Mouse (Mus musculus) MEL-GATA-1-ER (cell line): ENCODE data around the gene Lce1d.
"Not testable (repeated sequence)": the region's sequence is repeated elsewhere in the genome, so short reads cannot be mapped to it uniquely, and the experiment has no call there.

Experiments used
- DNase-seq: peaks from one replicate; pipeline ENCODE4 v3.0.0-alpha.2; 2012; ENCODE audit warnings: low read depth; ENCODE audit errors: extremely low read depth

Gene Lce1d

GRCm38 (mm10) chr3:92687110-92687509 is at the start of gene Lce1d:
Gene Lce1d, minus strand, starts transcription at chr3:92687210.
- no peak for DNase-seq

GRCm38 (mm10) chr3:92722631-92723030 is 35.6 kb upstream of the Lce1d start:
- DNase-seq: no peak

- no peak for DNase-seq
Measured at GRCm38 (mm10) chr3:92720250-92720649, 33.2 kb upstream of the Lce1d start, which contains the start of gene Lce1f. Gene Lce1f, minus strand, starts transcription at chr3:92720350.

GRCm38 (mm10) chr3:92715122-92715521 is 28.1 kb upstream of the Lce1d start:
- no peak for DNase-seq

- DNase-seq: no peak
Measured at GRCm38 (mm10) chr3:92708974-92709373, 22.0 kb upstream of the Lce1d start, which contains the start of gene Lce1e. Gene Lce1e, minus strand, starts transcription at chr3:92709074.

DNA sequence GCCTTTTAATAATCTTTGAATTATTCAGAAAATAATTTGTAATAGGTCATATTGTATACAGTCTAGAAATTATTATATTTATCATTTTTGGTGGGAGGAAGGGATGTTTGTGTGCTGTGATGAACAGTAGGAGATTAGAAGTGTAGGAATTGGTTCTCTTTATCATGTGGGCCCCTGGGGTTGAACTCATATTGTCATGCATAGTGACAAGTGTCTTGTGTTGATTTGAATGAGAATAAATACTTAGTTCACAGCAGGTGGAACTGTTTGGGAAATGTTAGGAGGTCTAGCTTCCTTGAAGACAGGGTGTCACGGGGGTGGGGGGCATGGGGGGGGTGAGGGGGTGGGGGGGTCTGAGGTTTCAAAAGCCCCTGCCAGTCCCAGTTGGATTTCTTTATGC is 7.6 kb upstream of the Lce1d start:
- DNase-seq: no peak

GRCm38 (mm10) chr3:92691688-92692087 is 4.7 kb upstream of the Lce1d start:
- DNase-seq: no peak

GRCm38 (mm10) chr3:92689154-92689553 is 2.1 kb upstream of the Lce1d start:
- DNase-seq: not testable (repeated sequence)

DNA sequence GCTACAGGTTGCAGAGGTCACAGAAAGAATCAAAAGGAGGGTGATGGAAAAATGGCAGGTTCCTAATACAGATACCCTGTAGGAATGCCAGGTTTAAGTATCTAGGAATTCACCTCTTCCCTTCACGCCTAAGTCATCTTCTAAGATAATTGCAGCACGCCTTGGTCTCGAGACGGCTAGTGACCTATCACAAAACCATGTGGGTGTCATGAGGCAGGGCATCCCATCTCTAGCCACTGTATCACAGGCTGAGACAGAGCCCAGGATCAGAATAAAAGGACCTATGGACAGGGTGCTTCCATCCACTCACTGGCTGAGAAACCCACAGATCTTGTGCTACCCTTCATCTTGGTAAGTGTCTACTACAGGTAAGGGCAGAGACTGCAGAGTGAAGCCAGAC is 8.1 kb downstream of the Lce1d start, which contains the start of gene Lce1c:
TSS of gene Lce1c (plus strand) at position 301 of the 400 bp plus-strand sequence.
- no peak for DNase-seq

DNA sequence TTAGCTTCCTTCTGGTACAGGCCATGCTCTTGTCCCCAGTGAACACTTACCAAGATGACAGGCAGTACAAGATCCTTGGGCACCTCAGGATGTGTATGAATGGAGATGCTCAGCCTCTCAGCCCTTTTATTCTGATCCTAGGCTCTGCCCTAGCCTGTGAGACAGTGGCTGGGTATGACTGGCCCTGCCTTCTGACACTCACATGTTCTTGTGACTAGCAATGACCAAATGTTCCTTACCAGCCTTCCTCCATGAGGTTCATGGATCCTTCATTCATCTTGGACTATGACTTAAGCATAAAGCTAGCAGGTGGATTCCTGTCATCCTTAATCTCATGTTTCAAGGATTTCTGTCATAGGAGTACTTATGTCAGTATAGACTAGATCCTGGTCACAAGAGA is 16.8 kb downstream of the Lce1d start, which contains the start of gene Lce1a2:
TSS of gene Lce1a2 (minus strand) at position 101 of the 400 bp plus-strand sequence.
- DNase-seq: no peak

DNA sequence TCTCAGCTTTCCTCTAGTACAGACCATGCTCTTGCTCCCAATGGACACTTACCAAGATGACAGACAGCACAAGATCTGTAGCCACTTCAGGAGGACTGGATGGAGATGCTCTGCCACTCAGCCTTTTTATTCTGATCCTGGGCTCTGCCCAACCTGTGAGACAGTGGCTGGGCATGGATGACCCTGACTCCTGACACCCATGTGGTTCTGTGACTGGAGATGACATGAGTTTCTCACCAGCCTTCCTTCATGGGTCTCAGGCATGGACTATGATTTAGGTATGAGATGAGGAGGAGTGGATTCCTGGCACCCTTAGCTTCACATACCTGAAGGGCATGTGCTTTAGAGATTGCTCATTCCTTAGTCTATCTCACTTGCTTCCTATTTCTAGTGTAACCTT is 30.2 kb downstream of the Lce1d start, which contains the start of gene Lce1b:
TSS of gene Lce1b (minus strand) at position 101 of the 400 bp plus-strand sequence.
- no peak for DNase-seq

GRCm38 (mm10) chr3:92648207-92648606 is 38.8 kb downstream of the Lce1d start, which contains the start of gene Lce1a1:
Gene Lce1a1, minus strand, starts transcription at chr3:92648307.
- DNase-seq: no peak

GRCm38 (mm10) chr3:92639854-92640253 is 47.2 kb downstream of the Lce1d start:
- no peak for DNase-seq

DNA sequence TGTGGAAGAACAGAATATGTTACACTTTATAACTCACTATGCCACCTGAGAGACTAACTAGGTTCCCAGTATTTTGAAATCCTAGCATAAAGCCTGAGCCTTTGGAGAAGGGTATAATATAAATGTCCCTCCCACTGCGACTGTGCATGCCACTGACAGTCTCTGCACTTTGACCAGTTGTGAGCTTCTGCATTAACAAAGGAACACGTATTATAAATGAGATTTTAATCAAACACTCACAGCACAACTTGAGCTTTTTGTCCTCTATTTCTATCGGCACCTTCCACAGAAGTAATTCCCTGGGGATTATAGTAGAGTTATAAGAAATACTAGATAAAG is 48.4 kb downstream of the Lce1d start:
- no peak for DNase-seq

DNA sequence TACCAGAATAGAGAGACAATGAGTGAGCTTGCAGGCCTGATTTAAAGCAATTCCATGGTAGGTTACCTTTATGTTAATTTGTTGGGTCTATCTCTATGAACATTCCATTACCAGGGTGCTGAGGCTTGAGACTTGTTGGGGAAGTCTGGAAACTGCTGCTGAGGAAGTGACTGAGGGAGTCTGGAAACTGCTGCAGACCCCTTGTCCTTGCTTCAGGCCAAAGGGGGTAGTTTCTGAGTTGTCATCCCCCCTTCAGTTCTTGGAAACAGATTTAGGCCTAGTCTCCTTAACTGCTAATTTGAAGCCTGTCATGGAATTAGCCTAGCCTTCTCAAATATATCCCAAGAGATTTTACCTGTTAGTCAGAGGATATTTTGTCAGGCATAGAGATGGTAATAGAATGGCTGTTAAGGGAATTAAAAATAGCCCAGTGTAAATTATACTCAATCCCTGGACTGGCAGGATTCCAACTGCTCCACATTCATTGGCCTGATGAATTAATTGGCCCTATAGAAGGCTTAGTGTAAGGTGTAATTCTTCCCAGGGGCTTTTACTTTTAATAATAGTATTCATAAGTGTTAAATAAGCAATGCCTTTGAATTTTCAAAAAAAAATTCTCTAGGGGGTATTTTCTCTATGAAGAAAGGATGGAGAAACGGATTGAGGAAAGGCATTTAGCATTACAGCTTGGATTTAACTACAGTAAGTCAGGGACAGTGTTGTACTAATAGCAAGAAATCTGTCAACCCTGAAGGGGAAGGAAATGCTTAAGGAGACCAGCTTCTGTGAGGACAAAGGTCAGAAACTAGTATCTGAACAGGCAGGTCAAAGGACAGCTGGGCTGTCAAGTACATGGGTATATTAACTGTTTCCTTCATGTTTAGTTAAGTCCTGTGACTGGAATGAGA is 49.0 kb downstream of the Lce1d start:
- DNase-seq: no peak
